Mouse (Mus musculus) ES-E14 (cell line): Measurements from ENCODE around the gene Abcc6.

Source experiments
- HCFC1 ChIP-seq: IDR thresholded peaks from 2 replicates; pipeline ENCODE4 v1.6.1; 2012; ENCODE audit warnings: low read length, inconsistent platforms, borderline replicate concordance; ENCODE audit not compliant: insufficient read depth
- ZNF384 ChIP-seq: IDR thresholded peaks from 2 replicates; pipeline ENCODE4 v1.6.1; 2012; ENCODE audit warnings: low read depth, low read length, inconsistent platforms

DNA sequence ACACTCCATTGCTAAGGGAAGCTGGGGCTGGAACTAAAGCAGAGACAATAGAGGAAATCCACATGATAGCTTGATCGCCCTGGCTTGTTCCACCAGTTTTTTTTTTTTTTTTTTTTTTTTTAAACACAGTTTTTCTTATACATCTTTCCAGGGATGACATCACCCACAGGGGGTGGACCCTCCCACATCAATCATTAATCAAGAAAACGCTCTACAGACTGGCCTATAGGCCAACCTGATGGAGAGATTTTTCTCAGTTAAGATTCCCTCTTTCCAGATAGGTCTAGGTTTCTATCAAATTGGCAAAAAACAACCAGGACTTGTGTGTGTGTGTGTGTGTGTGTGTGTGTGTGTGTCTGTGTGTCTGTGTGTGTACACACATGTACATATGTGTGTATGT is 9.8 kb upstream of the Abcc6 start:
- no peak for TF ChIP-seq HCFC1
- no peak for TF ChIP-seq ZNF384
